Mouse (Mus musculus): ENCODE measurements around the gene Apc2. TPM values are rescaled to one million over a fixed set of nuclear protein-coding genes. Genes with fewer than 3 reads are reported as not detected.

The Apc2 gene
- polyA plus RNA-seq, 1 experiment from 2014 or later: 0.96 TPM

DNA sequence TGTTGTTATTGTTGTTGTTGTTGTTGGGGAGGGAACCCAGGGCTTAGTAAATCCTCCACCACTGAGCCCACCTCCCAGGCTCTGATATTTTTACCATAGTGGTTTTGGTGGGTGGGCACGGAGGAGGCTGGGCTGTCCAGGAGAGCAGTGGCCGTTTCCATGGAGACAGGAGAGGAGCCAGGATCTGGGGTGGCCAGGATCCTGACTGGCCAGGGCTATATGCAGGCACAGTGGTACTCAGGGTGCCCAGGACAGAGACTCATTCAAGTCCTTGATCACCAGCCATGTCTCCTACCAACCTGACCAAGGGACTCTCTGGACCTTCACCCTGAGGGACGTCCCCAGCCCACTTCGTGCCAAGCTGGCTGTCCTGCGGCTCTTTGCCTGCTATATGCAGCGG, 68.0 kb downstream of the Apc2 start:
- ATAC-seq (ENCODE audit: insufficient read depth) (no peak), DNase-seq (no peak)
- H3K4me1 ChIP-seq (ENCODE audit: insufficient read depth): no peaks in the 10 kb centered on the region
- no peak overlapping the region for H3K9ac ChIP-seq
- no peak for TF ChIP-seq CTCF (IDR thresholded peaks at IDR 0.05; ENCODE audit: low read depth)
- peaks cover 12% of the 10 kb centered on the region; the same call in 1 of the 2 replicates for H3K27me3 ChIP-seq (ENCODE audit: insufficient read depth, low read length)
- H3K4me3 ChIP-seq (ENCODE audit: low read depth, low read length): no peak overlapping the region
- no peak overlapping the region for H3K27ac ChIP-seq (ENCODE audit: low read depth)
- no peaks in the 10 kb centered on the region for H3K36me3 ChIP-seq (ENCODE audit: insufficient read depth)
- H3K4me2 ChIP-seq: no peak overlapping the region
- 41% methylated on average over 6 of the region's 6 CpGs for WGBS
- no peaks in the 10 kb centered on the region for H3K9me3 ChIP-seq (ENCODE audit: low read depth, low read length)

GRCm38 (mm10) chr10:80365736-80366135, 70.0 kb downstream of the Apc2 start:
- 72% methylated on average over 6 of the region's 6 CpGs for WGBS
- TF ChIP-seq CTCF (IDR thresholded peaks at IDR 0.05; ENCODE audit: low read depth): no peak
- H3K27me3 ChIP-seq (ENCODE audit: insufficient read depth, low read length): 0 out of 2 replicates have a peak, but pooled peaks cover 8% of the 10 kb centered on the region

More at GRCm38 (mm10) chr10:80365736-80366135, 70.0 kb downstream of the Apc2 start:
- Histone ChIP-seq H3K36me3 (ENCODE audit: insufficient read depth) (no peaks in the 10 kb centered on the region), H3K9me3 (ENCODE audit: low read depth, low read length) (no peaks in the 10 kb centered on the region), H3K9ac (no peak overlapping the region), H3K4me2 (no peak overlapping the region), H3K4me3 (ENCODE audit: low read depth, low read length) (no peak overlapping the region), H3K27ac (ENCODE audit: low read depth) (no peak overlapping the region), H3K4me1 (ENCODE audit: insufficient read depth) (no peaks in the 10 kb centered on the region)
- DNase-seq (no peak), ATAC-seq (ENCODE audit: insufficient read depth) (no peak)

Small RNAs within 50 kb of the gene (microRNA-seq; reads per million reads assigned to microRNA genes)
- not detected for gene Mir6911 (ENCODE audit: borderline number of aligned reads)

Other genes starting within 250 kb of the Apc2 start
- gene Gpx4, start 248.8 kb upstream of the Apc2 start, polyA plus RNA-seq (2014; fragmentation: Nextera tagmentation; extraction: Ambion mirVana): 471 and 474 TPM in 2 replicates
- gene Sbno2, start 190.4 kb upstream of the Apc2 start, polyA plus RNA-seq (2014; fragmentation: Nextera tagmentation; extraction: Ambion mirVana): 13.9 and 16.3 TPM in 2 replicates
- gene Stk11, start 180.2 kb upstream of the Apc2 start, polyA plus RNA-seq (2014; fragmentation: Nextera tagmentation; extraction: Ambion mirVana): 28.7 and 29.7 TPM in 2 replicates
- 493 and 529 TPM in 2 replicates for gene Atp5d, start 157.3 kb upstream of the Apc2 start, polyA plus RNA-seq (2014; fragmentation: Nextera tagmentation; extraction: Ambion mirVana)
- 3.8 and 5.5 TPM in 2 replicates for gene Cbarp, start 155.1 kb upstream of the Apc2 start, polyA plus RNA-seq (2014; fragmentation: Nextera tagmentation; extraction: Ambion mirVana)
- 32.6 and 34.2 TPM in 2 replicates for gene Midn, start 147.7 kb upstream of the Apc2 start, polyA plus RNA-seq (2014; fragmentation: Nextera tagmentation; extraction: Ambion mirVana)
- 71.8 and 71.9 TPM in 2 replicates for gene Cirbp, start 130.0 kb upstream of the Apc2 start, polyA plus RNA-seq (2014; fragmentation: Nextera tagmentation; extraction: Ambion mirVana)
- gene 1600002K03Rik, start 123.0 kb upstream of the Apc2 start, polyA plus RNA-seq (2014; fragmentation: Nextera tagmentation; extraction: Ambion mirVana): 8.3 and 9.7 TPM in 2 replicates
- 19.6 and 22.7 TPM in 2 replicates for gene Efna2, start 116.5 kb upstream of the Apc2 start, polyA plus RNA-seq (2014; fragmentation: Nextera tagmentation; extraction: Ambion mirVana)
- gene Mum1, start 69.5 kb upstream of the Apc2 start, polyA plus RNA-seq (2014; fragmentation: Nextera tagmentation; extraction: Ambion mirVana): 56.8 and 63.4 TPM in 2 replicates
- gene Ndufs7, start 46.9 kb upstream of the Apc2 start, polyA plus RNA-seq (2014; fragmentation: Nextera tagmentation; extraction: Ambion mirVana): 318 and 319 TPM in 2 replicates
- gene Gamt, start 35.0 kb upstream of the Apc2 start, polyA plus RNA-seq (2014; fragmentation: Nextera tagmentation; extraction: Ambion mirVana): 26.8 and 29.4 TPM in 2 replicates
- gene Dazap1, start 34.5 kb upstream of the Apc2 start, polyA plus RNA-seq (2014; fragmentation: Nextera tagmentation; extraction: Ambion mirVana): 44.9 and 49.3 TPM in 2 replicates
- 1,192 and 1,202 TPM in 2 replicates for gene Rps15, start 3.5 kb upstream of the Apc2 start, polyA plus RNA-seq (2014; fragmentation: Nextera tagmentation; extraction: Ambion mirVana)
- 41.7 and 41.8 TPM in 2 replicates for gene 2310011J03Rik, start 24.6 kb downstream of the Apc2 start, polyA plus RNA-seq (2014; fragmentation: Nextera tagmentation; extraction: Ambion mirVana)
- gene Pcsk4, start 33.5 kb downstream of the Apc2 start, polyA plus RNA-seq (2014; fragmentation: Nextera tagmentation; extraction: Ambion mirVana): 3.8 and 4.2 TPM in 2 replicates
- 10.5 and 12.2 TPM in 2 replicates for gene Reep6, start 34.0 kb downstream of the Apc2 start, polyA plus RNA-seq (2014; fragmentation: Nextera tagmentation; extraction: Ambion mirVana)
- gene Adamtsl5, start 52.4 kb downstream of the Apc2 start, polyA plus RNA-seq (2014; fragmentation: Nextera tagmentation; extraction: Ambion mirVana): 0.68 and 1.2 TPM in 2 replicates
- gene Plk5, start 60.5 kb downstream of the Apc2 start, polyA plus RNA-seq (2014; fragmentation: Nextera tagmentation; extraction: Ambion mirVana): 0.61 and 0.77 TPM in 2 replicates
- gene Mex3d, start 91.7 kb downstream of the Apc2 start, polyA plus RNA-seq (2014; fragmentation: Nextera tagmentation; extraction: Ambion mirVana): 7.4 and 8.6 TPM in 2 replicates
- gene Mbd3, start 103.6 kb downstream of the Apc2 start, polyA plus RNA-seq (2014; fragmentation: Nextera tagmentation; extraction: Ambion mirVana): 224 and 268 TPM in 2 replicates
- 663 and 669 TPM in 2 replicates for gene Uqcr11, start 110.9 kb downstream of the Apc2 start, polyA plus RNA-seq (2014; fragmentation: Nextera tagmentation; extraction: Ambion mirVana)
- 148 and 175 TPM in 2 replicates for gene Tcf3, start 137.7 kb downstream of the Apc2 start, polyA plus RNA-seq (2014; fragmentation: Nextera tagmentation; extraction: Ambion mirVana)
- gene Onecut3, start 198.9 kb downstream of the Apc2 start, polyA plus RNA-seq (2014; fragmentation: Nextera tagmentation; extraction: Ambion mirVana): not detected in 2 replicates
- gene Atp8b3, start 243.1 kb downstream of the Apc2 start, polyA plus RNA-seq (2014; fragmentation: Nextera tagmentation; extraction: Ambion mirVana): 0.09 and 0.14 TPM in 2 replicates

All from lung, embryonic 14.5 days (tissue).